Mouse (Mus musculus) Muller cell, postnatal 12 days (primary cell): ENCODE measurements at regions not wholly inside any gene's neighbourhood (a gene's known extent, or its start where the extent isn't known, plus 50 kb on each side); places are given as distances from the start of the nearest gene placed in this dataset.

ENCODE experiments used
- DNase-seq: peaks from one replicate; pipeline ENCODE4 v3.0.0-alpha.2; 2015; ENCODE audit errors: inconsistent ontology term

GRCm38 (mm10) chr1:143074999-143075398, 565.5 kb upstream of the B3galt2 start:
- no peak for DNase-seq

- peak; percentile 93 for DNase-seq
These were observed 560.0 kb upstream of the B3galt2 start for GRCm38 (mm10) chr1:143080441-143080840.

- no peak for DNase-seq
These were observed 543.6 kb upstream of the B3galt2 start for GRCm38 (mm10) chr1:143096904-143097303.

- no peak for DNase-seq
These were observed 542.2 kb upstream of the B3galt2 start for GRCm38 (mm10) chr1:143098307-143098706.

- DNase-seq = no peak
These were observed 518.3 kb upstream of the B3galt2 start for GRCm38 (mm10) chr1:143122185-143122584.

- no peak for DNase-seq
These were observed 510.2 kb upstream of the B3galt2 start for GRCm38 (mm10) chr1:143130257-143130656.

- DNase-seq = no peak
These were observed 507.7 kb upstream of the B3galt2 start for GRCm38 (mm10) chr1:143132806-143133205.

- no peak for DNase-seq
These were observed 495.1 kb upstream of the B3galt2 start for GRCm38 (mm10) chr1:143145111-143145984.

GRCm38 (mm10) chr1:143171286-143171685, 469.2 kb upstream of the B3galt2 start:
- DNase-seq = no peak

GRCm38 (mm10) chr1:143173836-143174235, 466.6 kb upstream of the B3galt2 start:
- DNase-seq = no peak

- DNase-seq = no peak
These were observed 448.2 kb upstream of the B3galt2 start for GRCm38 (mm10) chr1:143192167-143192793.

- no peak for DNase-seq
These were observed 440.1 kb upstream of the B3galt2 start for GRCm38 (mm10) chr1:143200213-143200889.

GRCm38 (mm10) chr1:143200971-143201370, 439.5 kb upstream of the B3galt2 start:
- DNase-seq = no peak

GRCm38 (mm10) chr1:143202182-143202581, 438.3 kb upstream of the B3galt2 start:
- DNase-seq = peak; percentile 5

GRCm38 (mm10) chr1:143204070-143204469, 436.4 kb upstream of the B3galt2 start:
- no peak for DNase-seq

GRCm38 (mm10) chr1:143206995-143207394, 433.5 kb upstream of the B3galt2 start:
- DNase-seq = peak; percentile 69

- peak; percentile 60 for DNase-seq
These were observed 432.9 kb upstream of the B3galt2 start for GRCm38 (mm10) chr1:143207399-143208065.

- no peak for DNase-seq
These were observed 423.1 kb upstream of the B3galt2 start for GRCm38 (mm10) chr1:143217401-143217800.

- no peak for DNase-seq
These were observed 408.5 kb upstream of the B3galt2 start for GRCm38 (mm10) chr1:143231969-143232368.

- DNase-seq = no peak
These were observed 381.8 kb upstream of the B3galt2 start for GRCm38 (mm10) chr1:143258470-143259215.
